Mouse (Mus musculus): ENCODE measurements around the gene Mup20.

DNA sequence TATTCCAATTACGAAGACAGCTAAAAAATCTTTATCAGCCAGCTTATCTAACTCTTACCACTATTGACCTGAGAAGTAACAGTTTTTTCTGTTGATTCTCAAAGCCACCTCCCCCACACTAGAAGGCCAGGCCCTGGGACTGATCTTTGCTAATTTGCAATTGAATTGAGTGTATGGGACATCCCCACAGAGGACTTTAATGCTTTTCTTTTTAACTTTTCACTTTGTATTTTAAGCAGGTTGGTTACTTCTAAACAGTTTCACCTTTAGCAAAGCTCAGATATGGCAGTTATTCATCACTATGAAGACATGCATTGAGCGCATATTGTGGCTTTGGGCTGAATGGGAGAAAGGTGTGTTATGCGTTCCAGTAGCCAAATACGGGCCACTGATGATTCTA, 30.3 kb downstream of the Mup20 start:
- no peak for TF ChIP-seq CTCF (IDR thresholded peaks at IDR 0.05; ENCODE audit: insufficient read depth, low read length)
- no peak for TF ChIP-seq POLR2A (IDR thresholded peaks at IDR 0.05; ENCODE audit: borderline replicate concordance, extremely low read depth, low read depth, low read length)
